ENCODE assay signal across 9 mouse cellular contexts in the genomic region with DNA sequence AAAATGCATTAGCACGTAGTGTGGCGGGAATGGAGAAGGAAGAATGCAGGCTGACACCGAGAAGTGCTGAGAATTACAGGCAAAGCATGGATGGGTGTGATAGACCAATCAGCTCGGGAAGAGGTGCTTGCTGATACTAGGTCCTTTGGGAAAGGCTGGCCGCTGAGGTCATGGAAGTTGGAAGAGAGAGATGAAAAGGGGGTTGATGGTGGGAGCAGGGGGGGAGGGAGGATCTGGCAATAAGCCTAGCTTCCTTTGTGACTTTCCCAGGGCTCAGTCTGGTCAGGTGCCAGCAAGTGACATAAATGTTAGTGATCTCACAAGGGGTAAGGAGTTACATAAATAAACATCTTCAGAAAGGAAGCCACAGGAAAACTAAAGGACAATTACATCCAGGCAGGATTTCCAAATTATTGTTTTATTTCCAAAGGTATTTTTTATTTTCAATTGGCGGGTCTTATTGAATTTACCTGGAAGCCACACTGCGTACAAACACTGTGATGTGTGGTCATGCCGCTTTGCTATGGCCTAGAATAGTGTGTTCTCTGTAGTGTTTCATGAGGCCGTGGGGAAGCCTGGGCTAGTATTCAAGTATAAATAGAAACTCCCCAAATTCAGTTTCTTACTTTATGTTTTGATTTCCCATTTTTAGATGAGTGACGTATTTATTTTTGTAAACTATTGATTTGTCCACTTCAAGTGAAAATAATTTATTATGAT. TPM values are rescaled to one million over a fixed set of nuclear protein-coding genes. Genes with fewer than 3 reads are reported as not detected.
A peak's percentile ranks its signal among the peaks of the same experiment; 100 is the strongest.
DNase-seq lines count a peak whose midpoint lies in the region; ATAC-seq and TF ChIP-seq lines count a peak whose summit lies in the region.
"Had no signal": no experiment of that assay in that cellular context is flagged by ENCODE, and none has a peak within 500 bp of the region (broad histone marks: within the 10 kb centered on the region; RNA-seq: fewer than 3 reads in every experiment).

No protein-coding gene starts in this region.

- no peaks in the 10 kb centered on the region for H3K27me3 ChIP-seq in kidney, postnatal 0 days (ENCODE audit: insufficient read depth, low read length)
- no peaks in the 10 kb centered on the region for H3K27me3 ChIP-seq in kidney, embryonic 14.5 days (ENCODE audit: control insufficient read depth, insufficient read depth, low read length)
- H3K27me3 ChIP-seq in forebrain, postnatal 0 days (ENCODE audit: insufficient read depth, low read length): no peaks in the 10 kb centered on the region
- H3K27me3 ChIP-seq in hindbrain, embryonic 14.5 days (ENCODE audit: control insufficient read depth, insufficient read depth, low read length): no peaks in the 10 kb centered on the region
- peaks cover 4% of the 10 kb centered on the region; the same call in 1 of the 2 replicates for H3K27me3 ChIP-seq in midbrain, embryonic 13.5 days

- no peak overlapping the region for H3K4me2 ChIP-seq in kidney, postnatal 0 days (ENCODE audit: low read length)
- no peak overlapping the region for H3K4me2 ChIP-seq in kidney, embryonic 14.5 days (replicated peaks; ENCODE audit: low read depth, low read length)
- no peak overlapping the region for H3K4me2 ChIP-seq in forebrain, postnatal 0 days (ENCODE audit: low read depth)
- H3K4me2 ChIP-seq in hindbrain, embryonic 14.5 days (replicated peaks): no peak overlapping the region
- no peak overlapping the region for H3K4me2 ChIP-seq in midbrain, embryonic 13.5 days (replicated peaks)

- 0 out of 2 replicates have a peak, but pooled peaks cover 7% of the 10 kb centered on the region for H3K4me1 ChIP-seq in kidney, postnatal 0 days (replicated peaks; ENCODE audit: insufficient read depth, low read length)
- H3K4me1 ChIP-seq in kidney, embryonic 14.5 days (ENCODE audit: control insufficient read depth, insufficient read depth, low read length): no peaks in the 10 kb centered on the region
- no peaks in the 10 kb centered on the region for H3K4me1 ChIP-seq in forebrain, postnatal 0 days (ENCODE audit: insufficient read depth)
- H3K4me1 ChIP-seq in hindbrain, embryonic 14.5 days (replicated peaks; ENCODE audit: control insufficient read depth, insufficient read depth, low read length): no peaks in the 10 kb centered on the region
- H3K4me1 ChIP-seq in midbrain, embryonic 13.5 days (replicated peaks): peaks cover 8% of the 10 kb centered on the region; the same call in 1 of the 2 replicates

- no peaks in the 10 kb centered on the region for H3K36me3 ChIP-seq in kidney, postnatal 0 days (ENCODE audit: insufficient read depth, low read length)
- H3K36me3 ChIP-seq in kidney, embryonic 14.5 days (ENCODE audit: control insufficient read depth, insufficient read depth, low read length): peaks cover 3% of the 10 kb centered on the region; the same call in 1 of the 2 replicates
- H3K36me3 ChIP-seq in forebrain, postnatal 0 days (ENCODE audit: insufficient read depth): no peaks in the 10 kb centered on the region
- no peaks in the 10 kb centered on the region for H3K36me3 ChIP-seq in hindbrain, embryonic 14.5 days (replicated peaks; ENCODE audit: control insufficient read depth, insufficient read depth)
- H3K36me3 ChIP-seq in midbrain, embryonic 13.5 days: no peaks in the 10 kb centered on the region

- 47% methylated on average over 10 of the region's 10 CpGs for WGBS in kidney, postnatal 0 days
- WGBS in kidney, embryonic 14.5 days: 53% methylated on average over 10 of the region's 10 CpGs
- WGBS in forebrain, postnatal 0 days: 30% methylated on average over 10 of the region's 10 CpGs
- WGBS in hindbrain, embryonic 14.5 days: 53% methylated on average over 10 of the region's 10 CpGs
- WGBS in midbrain, embryonic 13.5 days: 64% methylated on average over 10 of the region's 10 CpGs

- no peaks in the 10 kb centered on the region for H3K9me3 ChIP-seq in kidney, postnatal 0 days (replicated peaks; ENCODE audit: low read length)
- no peaks in the 10 kb centered on the region for H3K9me3 ChIP-seq in kidney, embryonic 14.5 days (ENCODE audit: control insufficient read depth, low read length)
- no peaks in the 10 kb centered on the region for H3K9me3 ChIP-seq in forebrain, postnatal 0 days (ENCODE audit: low read length)
- no peaks in the 10 kb centered on the region for H3K9me3 ChIP-seq in hindbrain, embryonic 14.5 days (ENCODE audit: control insufficient read depth, low read length)
- no peaks in the 10 kb centered on the region for H3K9me3 ChIP-seq in midbrain, embryonic 13.5 days

- ATAC-seq in kidney, postnatal 0 days (replicated peaks; ENCODE audit: low FRiP score, low read depth): no peak
- ATAC-seq in kidney, embryonic 14.5 days (ENCODE audit: low FRiP score, low TSS enrichment): no peak
- ATAC-seq in forebrain, postnatal 0 days: peak; percentile 53; the same call in 1 of the 2 replicates
- peak; percentile 77 for ATAC-seq in hindbrain, embryonic 14.5 days (ENCODE audit: low FRiP score)
- ATAC-seq in midbrain, embryonic 13.5 days: peak; percentile 74

- no peak overlapping the region for H3K4me3 ChIP-seq in kidney, postnatal 0 days (replicated peaks; ENCODE audit: low read depth, low read length)
- no peak overlapping the region for H3K4me3 ChIP-seq in kidney, embryonic 14.5 days (ENCODE audit: low read length)
- no peak overlapping the region for H3K4me3 ChIP-seq in forebrain, postnatal 0 days (ENCODE audit: low read depth, low read length)
- no peak overlapping the region for H3K4me3 ChIP-seq in hindbrain, embryonic 14.5 days (replicated peaks; ENCODE audit: low read length)
- no peak overlapping the region for H3K4me3 ChIP-seq in midbrain, embryonic 13.5 days (replicated peaks)

- no peak for TF ChIP-seq CTCF in kidney, postnatal 0 days (IDR thresholded peaks at IDR 0.05; ENCODE audit: low read depth)
- no peak for TF ChIP-seq CTCF in forebrain, postnatal 0 days (IDR thresholded peaks at IDR 0.05; ENCODE audit: low read depth)

- peak; percentile 35 for DNase-seq in kidney, postnatal 0 days (ENCODE audit: low spot score)
- peak; percentile 56 for DNase-seq in forebrain, postnatal 0 days
- DNase-seq in hindbrain, embryonic 14.5 days (ENCODE audit: low spot score): peak; percentile 73
- DNase-seq in urinary bladder, adult 18-20 months (ENCODE audit: low spot score in 2 of 2): no peak
- no peak for DNase-seq in left cerebral cortex, adult 18-20 months (ENCODE audit: low spot score in 2 of 2)
- no peak for DNase-seq in layer of hippocampus, postnatal 25 days (ENCODE audit: extremely low spot score in 1 of 2, low spot score in 1 of 2)

- no peak overlapping the region for H3K27ac ChIP-seq in kidney, postnatal 0 days
- H3K27ac ChIP-seq in kidney, embryonic 14.5 days (ENCODE audit: low read depth, low read length): no peak overlapping the region
- H3K27ac ChIP-seq in forebrain, postnatal 0 days (ENCODE audit: low read depth, low read length): no peak overlapping the region
- no peak overlapping the region for H3K27ac ChIP-seq in hindbrain, embryonic 14.5 days
- no peak overlapping the region for H3K27ac ChIP-seq in midbrain, embryonic 13.5 days

- H3K9ac ChIP-seq in kidney, postnatal 0 days (ENCODE audit: low read depth, low read length): no peak overlapping the region
- H3K9ac ChIP-seq in kidney, embryonic 14.5 days (ENCODE audit: low read depth, low read length): no peak overlapping the region
- H3K9ac ChIP-seq in forebrain, postnatal 0 days: no peak overlapping the region
- no peak overlapping the region for H3K9ac ChIP-seq in hindbrain, embryonic 14.5 days
- no peak overlapping the region for H3K9ac ChIP-seq in midbrain, embryonic 13.5 days (replicated peaks)

RNA-seq across cellular contexts. Expression of a gene that starts 38.7 kb away (rescaled TPM):
- polyA plus RNA-seq in kidney, postnatal 0 days (2015; fragmentation: Nextera tagmentation; extraction: Ambion mirVana): 0.05 and 0.13 TPM in 2 replicates
- polyA plus RNA-seq in kidney, embryonic 14.5 days (2014; fragmentation: Nextera tagmentation; extraction: Ambion mirVana): 0.21 and 0.32 TPM in 2 replicates
- 35.7 and 39.5 TPM in 2 replicates for total RNA-seq in forebrain, postnatal 0 days (2014; rRNA removed)
- 33.8 and 34.2 TPM in 2 replicates for polyA plus RNA-seq in forebrain, postnatal 0 days (2015; fragmentation: Nextera tagmentation; extraction: Ambion mirVana)
- polyA plus RNA-seq in hindbrain, embryonic 14.5 days (2014; fragmentation: Nextera tagmentation; extraction: Ambion mirVana): 22.5 and 23.5 TPM in 2 replicates
- polyA plus RNA-seq in midbrain, embryonic 13.5 days (2015; fragmentation: Nextera tagmentation; extraction: Ambion mirVana): 6.4 and 6.9 TPM in 2 replicates
- total RNA-seq in left cerebral cortex, adult 18-20 months (2021): 10 to 100 TPM; 45.9 to 49.7 TPM
- total RNA-seq in layer of hippocampus, postnatal 25 days (2021): 10 to 100 TPM; 54.4 to 64.3 TPM
- total RNA-seq: ES-E14 had no signal

Comparison
In these comparisons a context has a peak if more than half of its experiments do, and no peak if none do; other contexts are left out.
1. ATAC-seq: peak in forebrain, postnatal 0 days (single experiment), hindbrain, embryonic 14.5 days (single experiment) and midbrain, embryonic 13.5 days (single experiment); none in kidney, postnatal 0 days (single experiment) and kidney, embryonic 14.5 days (single experiment).
2. DNase-seq: peak in kidney, postnatal 0 days (single experiment), forebrain, postnatal 0 days (single experiment) and hindbrain, embryonic 14.5 days (single experiment); none in urinary bladder, adult 18-20 months (0 of 2), left cerebral cortex, adult 18-20 months (0 of 2) and layer of hippocampus, postnatal 25 days (0 of 2).